Mouse (Mus musculus): Measurements from ENCODE around the gene Klhl31. TPM values are rescaled to one million over a fixed set of nuclear protein-coding genes. Genes with fewer than 3 reads are reported as not detected.

Gene Klhl31
- total RNA-seq, 2 experiments from 2014 or later, result 133 to 143 TPM

DNA sequence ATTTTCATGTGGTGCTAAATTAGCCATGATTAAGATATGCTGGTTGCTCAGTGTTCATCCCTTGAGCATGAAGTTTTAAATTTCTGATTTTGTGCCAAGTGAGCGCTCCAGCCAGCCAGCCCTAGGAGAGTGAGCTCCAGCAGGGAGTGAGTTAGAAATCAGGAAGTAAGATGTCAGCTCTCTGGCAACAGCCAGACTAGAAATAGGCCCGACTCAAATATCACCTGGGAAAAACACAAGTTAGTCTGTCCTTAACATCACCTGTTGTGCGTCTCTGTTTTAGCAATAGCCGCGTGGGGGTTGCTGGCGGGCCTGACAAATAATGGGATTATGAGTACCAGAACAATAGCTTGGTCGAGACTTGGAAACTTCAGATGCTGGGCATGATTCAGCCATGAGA, 56.4 kb downstream of the Klhl31 start:
- DNase-seq, result no peak
- intact Hi-C loops (cut with DNase I), result no loop called here

DNA sequence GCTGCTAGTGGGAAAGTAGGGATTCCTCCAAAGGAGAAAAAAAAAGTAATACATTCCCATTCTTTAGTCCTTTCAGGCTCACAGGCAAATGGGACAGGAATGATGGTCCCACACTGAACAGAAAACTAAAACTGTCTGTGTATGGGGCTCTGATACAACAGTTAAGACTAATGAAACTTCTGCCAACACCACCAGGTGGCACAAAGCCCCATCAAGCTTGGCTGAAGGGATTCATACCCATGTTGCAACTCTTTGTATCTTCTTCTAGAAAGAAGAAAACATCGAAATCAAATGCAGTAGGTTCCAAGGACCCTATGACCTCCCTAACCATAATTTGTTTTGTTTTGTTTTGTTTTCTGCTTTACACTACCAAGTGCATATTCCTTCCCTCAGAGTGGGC, 57.1 kb downstream of the Klhl31 start:
- DNase-seq, result no peak
- intact Hi-C loops (cut with DNase I), result no loop called here

DNA sequence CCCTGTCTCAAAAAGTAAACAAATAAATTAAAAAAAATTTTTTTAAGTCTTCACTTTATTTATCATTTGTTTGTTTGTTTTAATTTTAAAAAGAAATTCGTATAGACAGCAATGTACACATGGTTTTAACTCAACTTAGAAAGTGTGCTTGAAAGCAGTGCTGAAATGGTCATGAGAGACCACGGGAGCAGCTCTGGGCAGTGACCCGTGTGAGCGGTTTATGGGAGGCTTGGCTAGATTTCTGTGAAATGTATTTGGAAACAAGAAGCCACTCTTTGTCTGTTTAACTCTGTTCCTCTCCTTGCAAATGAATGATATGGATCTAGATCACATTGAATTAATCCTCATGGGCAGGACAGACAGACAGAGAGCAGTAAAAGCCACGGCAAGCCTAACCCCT, 59.3 kb downstream of the Klhl31 start:
- intact Hi-C loops (cut with DNase I), result no loop called here
- no peak for DNase-seq

DNA sequence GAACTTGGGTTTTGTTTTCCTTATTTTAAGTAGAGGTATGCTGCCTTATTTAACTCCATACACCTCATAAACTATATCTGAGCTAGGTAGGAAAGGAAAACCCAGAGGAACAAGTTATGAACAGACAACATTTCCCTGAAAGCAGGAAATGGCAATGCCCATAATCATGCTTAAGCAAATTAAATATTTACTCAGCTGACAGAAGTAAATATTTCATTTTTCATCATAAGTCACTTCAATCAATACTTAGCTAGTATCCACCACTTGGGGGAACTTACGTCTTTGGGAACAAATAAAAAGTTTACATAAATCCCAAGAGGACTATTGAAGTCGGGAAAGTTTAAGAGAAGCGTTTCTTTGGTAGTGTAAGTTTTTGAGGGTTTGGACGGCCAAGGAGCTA, 67.2 kb downstream of the Klhl31 start:
- DNase-seq, result no peak
- intact Hi-C loops (cut with DNase I), result no loop called here

DNA sequence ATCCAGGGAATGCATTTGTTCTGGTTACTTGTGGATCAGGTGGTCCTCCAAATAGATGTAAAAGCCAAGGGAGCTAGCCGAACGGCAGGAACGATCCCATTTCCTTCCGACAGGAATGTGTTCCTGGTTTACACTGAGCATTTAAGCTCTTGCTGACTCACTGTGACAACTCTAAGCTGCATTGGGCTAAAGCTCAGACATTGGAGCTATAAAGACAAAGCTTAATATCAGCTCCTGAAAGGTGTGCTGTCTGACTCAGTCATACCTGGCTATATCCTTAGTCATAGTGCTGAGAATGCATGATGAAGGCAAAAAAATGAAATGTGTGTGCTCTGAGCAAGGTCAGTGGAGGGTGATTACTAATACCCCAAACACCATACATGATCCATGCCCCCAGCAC, 67.8 kb downstream of the Klhl31 start:
- DNase-seq, result no peak
- intact Hi-C loops (cut with DNase I), result no loop called here

DNA sequence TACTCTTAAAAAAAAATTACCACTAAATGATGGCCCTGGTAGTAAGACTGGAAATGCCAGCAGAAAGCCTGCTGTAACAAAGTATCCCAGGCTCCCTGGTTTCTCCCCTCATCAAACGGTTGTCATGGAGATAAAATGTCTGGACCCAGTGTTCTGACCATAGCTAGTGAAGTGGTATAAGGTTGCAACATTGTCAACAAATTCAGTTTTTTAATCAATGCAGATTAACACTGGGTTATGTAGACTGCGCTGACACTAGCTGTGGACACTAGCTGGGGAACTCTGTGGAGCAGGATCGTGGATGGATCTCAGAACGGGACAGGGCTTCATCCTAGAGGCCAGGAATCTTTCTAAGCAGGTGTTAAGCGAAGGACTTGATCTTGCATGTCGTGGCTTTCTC, 70.2 kb downstream of the Klhl31 start:
- intact Hi-C loops (cut with DNase I), result no loop called here
- DNase-seq, result no peak

DNA sequence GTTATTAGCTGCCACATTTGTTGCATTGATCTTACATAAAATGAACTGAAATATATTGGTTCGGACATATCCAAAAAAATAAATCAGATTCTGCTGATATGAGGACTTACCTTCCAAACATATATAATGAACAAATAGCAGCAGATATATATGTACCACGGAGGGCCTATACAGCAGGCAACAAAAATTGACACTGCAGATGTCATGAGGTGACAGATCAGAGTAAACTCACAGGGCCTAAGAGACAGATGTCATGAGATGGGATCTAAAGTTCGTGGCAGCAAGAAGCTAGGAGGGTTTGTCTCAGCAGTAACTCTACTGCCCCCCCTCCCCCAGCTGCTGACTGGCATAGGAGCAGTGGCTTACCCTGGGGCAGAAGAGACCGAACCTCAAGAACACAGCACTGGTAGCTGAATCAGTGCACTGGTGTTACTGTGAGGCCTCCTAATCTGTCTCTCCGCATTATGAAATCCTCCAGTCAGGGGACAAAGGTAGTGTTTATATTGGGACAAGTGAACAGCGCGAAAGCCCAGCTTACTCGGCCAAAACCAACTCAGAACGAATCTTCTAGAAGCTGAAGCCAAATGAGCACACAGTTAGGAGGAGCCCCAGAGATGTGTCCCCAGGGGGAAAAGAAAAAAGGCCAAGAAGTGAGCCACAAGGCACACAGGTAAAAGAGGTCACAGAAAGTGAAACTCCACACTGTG, 71.3 kb downstream of the Klhl31 start:
- intact Hi-C loops (cut with DNase I), result no loop called here
- DNase-seq, result no peak

DNA sequence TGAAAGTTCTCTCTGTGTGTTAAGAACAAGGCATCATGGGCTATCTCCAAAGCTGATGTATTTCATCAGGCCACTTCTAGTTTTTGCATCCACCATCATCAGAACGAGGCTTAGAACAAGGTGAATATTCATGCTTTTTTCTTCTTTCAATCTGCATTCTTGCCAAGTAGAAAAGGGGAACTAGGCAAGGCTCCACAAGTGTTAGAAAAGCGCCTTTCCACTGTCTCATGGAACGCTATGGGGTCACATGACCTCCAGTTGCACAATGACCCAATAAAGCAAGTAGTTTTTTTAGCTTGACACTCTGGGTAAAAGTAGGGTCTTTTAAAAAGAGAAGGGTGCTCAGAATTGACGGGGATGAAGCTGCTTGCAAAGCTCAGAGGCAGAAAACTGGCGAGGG, 72.7 kb downstream of the Klhl31 start:
- intact Hi-C loops (cut with DNase I), result no loop called here
- peak in 1 of 2 experiments; percentile 7 for DNase-seq

Other genes starting within 250 kb of the Klhl31 start
- gene Lrrc1, start 91.6 kb upstream of the Klhl31 start, total RNA-seq (2021), result 10 to 100 TPM; 15.8 to 18.3 TPM
- gene Gclc, start 118.0 kb downstream of the Klhl31 start, total RNA-seq (2021), result 10 to 100 TPM in 1 of 2 experiments, 1 to 10 TPM in 1; 9.4 to 13.8 TPM

Measured in heart, postnatal 36 days (tissue).